Mouse (Mus musculus) brain, adult 10 weeks (tissue): ENCODE results near the gene Kcnj4. TPM values are rescaled to one million over a fixed set of nuclear protein-coding genes. Genes with fewer than 3 reads are reported as not detected.

Experiments used
- polyA plus RNA-seq: library from polyadenylated mRNA; stranded (reverse); fragments of 350-450 nt; fragmentation: Illumina TruSeq; extraction: RNeasy Lipid Tissue Mini Kit (QIAGEN cat#74804); gene quantifications from one replicate; pipeline ENCODE4 v1.2.3, GENCODE M21; 2015; ENCODE audit warnings: low read depth, low replicate concordance

Kcnj4 gene
- 90.4 TPM for polyA plus RNA-seq

GRCm38 (mm10) chr15:79504707-79505452 is at the start of gene Kcnj4:
Kcnj4 (minus strand) TSS chr15:79505241.

GRCm38 (mm10) chr15:79546410-79547288 is 41.6 kb upstream of the Kcnj4 start, which contains the start of gene Ddx17:
Ddx17 (minus strand) TSS chr15:79546741.

DNA sequence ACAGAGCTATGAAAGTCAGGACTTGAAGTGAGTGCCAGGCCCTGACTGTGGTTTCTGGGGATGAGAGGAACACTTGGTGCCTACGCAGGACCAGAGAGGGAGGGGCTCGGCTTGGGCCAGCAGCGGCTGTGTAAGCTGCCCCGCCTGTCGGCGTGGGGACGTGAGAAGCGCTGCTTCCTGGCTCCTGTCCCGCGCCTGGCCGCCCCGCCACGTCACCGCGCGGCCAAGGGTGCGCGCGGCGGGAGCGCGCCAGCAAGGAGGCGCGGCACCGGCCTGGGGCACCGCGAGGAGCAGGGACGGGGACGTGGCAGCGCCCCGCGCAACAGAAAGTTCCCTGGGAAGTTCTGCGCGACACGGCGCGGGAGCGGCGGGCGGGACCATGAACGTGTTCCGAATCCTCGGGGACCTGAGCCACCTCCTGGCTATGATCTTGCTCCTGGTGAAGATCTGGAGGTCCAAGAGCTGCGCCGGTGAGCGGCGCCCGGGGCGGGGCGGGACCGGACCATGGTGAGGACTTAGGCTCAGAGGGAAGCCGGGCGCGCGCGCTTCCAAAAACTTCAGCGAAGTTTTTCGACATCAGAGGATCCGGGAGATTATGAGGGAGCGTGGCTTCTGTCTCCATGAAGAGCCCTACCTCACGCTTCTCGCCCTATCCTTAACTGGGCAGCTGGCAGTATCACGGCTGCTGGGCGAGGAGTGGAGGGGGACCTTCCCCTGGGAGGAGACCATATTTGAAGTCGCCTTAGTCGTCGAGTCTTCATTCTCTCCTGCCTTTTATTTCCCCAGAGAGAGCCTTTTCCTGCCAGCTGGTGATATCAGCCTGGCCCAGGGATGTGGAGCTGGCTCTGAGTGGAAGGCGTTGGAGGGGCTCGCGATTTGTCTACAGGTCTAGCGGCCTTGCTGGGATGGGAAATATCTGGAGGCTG is 11.4 kb upstream of the Kcnj4 start, which contains the start of gene Kdelr3:
Kdelr3 (plus strand) TSS at position 241 of the 926 bp plus-strand sequence.

GRCm38 (mm10) chr15:79455106-79455810 is 49.8 kb downstream of the Kcnj4 start, which contains the start of gene Csnk1e:
Csnk1e (minus strand) TSS chr15:79455566.

Other genes with a start within 250 kb of the Kcnj4 start
- gene Baiap2l2, start 219.7 kb downstream of the Kcnj4 start, polyA plus RNA-seq: 3.3 TPM
- 15.4 TPM for gene Pla2g6, start 176.9 kb downstream of the Kcnj4 start, polyA plus RNA-seq
- gene Maff, start 158.6 kb downstream of the Kcnj4 start, polyA plus RNA-seq: 1.1 TPM
- 52.5 TPM for gene Tmem184b, start 101.7 kb downstream of the Kcnj4 start, polyA plus RNA-seq
- gene Csnk1e, start 49.7 kb downstream of the Kcnj4 start, polyA plus RNA-seq: 108 TPM
- gene Kdelr3, start 11.2 kb upstream of the Kcnj4 start, polyA plus RNA-seq: 2.2 TPM
- 250 TPM for gene Ddx17, start 41.5 kb upstream of the Kcnj4 start, polyA plus RNA-seq
- 1.7 TPM for gene Dmc1, start 99.9 kb upstream of the Kcnj4 start, polyA plus RNA-seq
- gene Fam227a, start 153.7 kb upstream of the Kcnj4 start, polyA plus RNA-seq: 9.6 TPM
- gene Cby1, start 154.0 kb upstream of the Kcnj4 start, polyA plus RNA-seq: 78.2 TPM
- 171 TPM for gene Tomm22, start 165.6 kb upstream of the Kcnj4 start, polyA plus RNA-seq
- 63.9 TPM for gene Josd1, start 182.7 kb upstream of the Kcnj4 start, polyA plus RNA-seq
- 36.9 TPM for gene Gtpbp1, start 185.6 kb upstream of the Kcnj4 start, polyA plus RNA-seq
- gene Sun2, start 237.3 kb upstream of the Kcnj4 start, polyA plus RNA-seq: 36.8 TPM